Mouse (Mus musculus) lung, adult 2 months (tissue): ENCODE measurements around the gene Zfp971.
"Not testable (repeated sequence)": the region's sequence is repeated elsewhere in the genome, so short reads cannot be mapped to it uniquely, and the experiment has no call there.

ENCODE experiments used
- CTCF ChIP-seq: fragments of 200-500 bp; IDR thresholded peaks from 2 replicates; pipeline ENCODE4 v1.5.1; 2011; ENCODE audit warnings: mild to moderate bottlenecking, low read length, control low read depth; ENCODE audit not compliant: insufficient read depth
- POLR2A ChIP-seq: fragments of 200-500 bp; IDR thresholded peaks from 2 replicates; pipeline ENCODE4 v1.6.1; 2011; ENCODE audit warnings: low read depth, mild to moderate bottlenecking, control low read depth, low read length, borderline replicate concordance; ENCODE audit errors: extremely low read depth

DNA sequence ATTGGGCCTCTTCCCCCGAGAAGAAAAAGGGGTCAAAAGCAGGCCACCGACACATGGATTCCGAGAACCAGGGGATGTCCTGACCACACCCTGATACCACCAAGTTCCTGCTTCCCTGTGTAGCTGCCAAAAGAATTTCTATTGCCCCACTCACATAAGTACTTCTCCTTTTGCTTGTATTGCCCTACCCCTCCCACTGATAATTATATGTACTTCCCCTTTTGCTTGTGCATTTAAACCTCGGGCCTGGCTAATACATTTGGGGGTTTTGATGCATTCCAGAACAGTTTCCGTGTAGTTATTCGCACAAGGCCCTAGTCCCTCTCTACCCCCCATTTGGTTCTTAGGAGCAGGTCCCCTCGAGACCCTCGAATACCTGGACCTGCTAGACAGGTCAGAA is 2.3 kb upstream of the Zfp971 start:
- not testable (repeated sequence) for TF ChIP-seq CTCF, POLR2A
